Mouse (Mus musculus): ENCODE measurements at regions not wholly inside any gene's neighbourhood (a gene's known extent, or its start where the extent isn't known, plus 50 kb on each side); places are given as distances from the start of the nearest gene placed in this dataset.

GRCm38 (mm10) chr5:119335979-119336378, 334.5 kb upstream of the Tbx3 start:
- ATAC-seq (no peak), DNase-seq (ENCODE audit: low spot score) (no peak)
- WGBS, result 80% methylated on average over 6 of the region's 6 CpGs
- Histone ChIP-seq H3K27me3 (replicated peaks; ENCODE audit: control insufficient read depth, insufficient read depth, low read length) (no peaks in the 10 kb centered on the region), H3K4me2 (ENCODE audit: low read length) (no peak overlapping the region), H3K4me1 (ENCODE audit: control insufficient read depth, insufficient read depth, low read length) (no peaks in the 10 kb centered on the region), H3K9me3 (replicated peaks; ENCODE audit: control insufficient read depth, low read length) (no peaks in the 10 kb centered on the region), H3K4me3 (ENCODE audit: low read depth, low read length) (no peak overlapping the region), H3K36me3 (ENCODE audit: control insufficient read depth, insufficient read depth, low read length) (no peaks in the 10 kb centered on the region), H3K9ac (ENCODE audit: low read length) (no peak overlapping the region), H3K27ac (ENCODE audit: low read depth, low read length) (no peak overlapping the region)

- Histone ChIP-seq H3K27me3 (replicated peaks; ENCODE audit: control insufficient read depth, insufficient read depth, low read length) (no peaks in the 10 kb centered on the region), H3K4me3 (ENCODE audit: low read depth, low read length) (no peak overlapping the region), H3K4me1 (ENCODE audit: control insufficient read depth, insufficient read depth, low read length) (no peaks in the 10 kb centered on the region), H3K9me3 (replicated peaks; ENCODE audit: control insufficient read depth, low read length) (no peaks in the 10 kb centered on the region), H3K9ac (ENCODE audit: low read length) (no peak overlapping the region), H3K36me3 (ENCODE audit: control insufficient read depth, insufficient read depth, low read length) (no peaks in the 10 kb centered on the region), H3K27ac (ENCODE audit: low read depth, low read length) (no peak overlapping the region), H3K4me2 (ENCODE audit: low read length) (no peak overlapping the region)
- DNase-seq (ENCODE audit: low spot score), result no peak
- 96% methylated on average over 4 of the region's 4 CpGs for WGBS
- no peak for ATAC-seq
Measured at GRCm38 (mm10) chr5:119337739-119338138, 332.7 kb upstream of the Tbx3 start.

- H3K4me3 ChIP-seq (ENCODE audit: low read depth, low read length), result no peak overlapping the region
- no peak for DNase-seq (ENCODE audit: low spot score)
- H3K27me3 ChIP-seq (replicated peaks; ENCODE audit: control insufficient read depth, insufficient read depth, low read length), result no peaks in the 10 kb centered on the region
- no peak overlapping the region for H3K27ac ChIP-seq (ENCODE audit: low read depth, low read length)
- H3K4me1 ChIP-seq (ENCODE audit: control insufficient read depth, insufficient read depth, low read length), result no peaks in the 10 kb centered on the region
- 91% methylated on average over 6 of the region's 6 CpGs for WGBS
- no peak overlapping the region for H3K9ac ChIP-seq (ENCODE audit: low read length)
- no peak overlapping the region for H3K4me2 ChIP-seq (ENCODE audit: low read length)
- no peaks in the 10 kb centered on the region for H3K9me3 ChIP-seq (replicated peaks; ENCODE audit: control insufficient read depth, low read length)
- no peak for ATAC-seq
- no peaks in the 10 kb centered on the region for H3K36me3 ChIP-seq (ENCODE audit: control insufficient read depth, insufficient read depth, low read length)
Measured at GRCm38 (mm10) chr5:119338711-119339110, 331.8 kb upstream of the Tbx3 start.

- H3K27me3 ChIP-seq (replicated peaks; ENCODE audit: control insufficient read depth, insufficient read depth, low read length), result no peaks in the 10 kb centered on the region
- H3K9me3 ChIP-seq (replicated peaks; ENCODE audit: control insufficient read depth, low read length), result no peaks in the 10 kb centered on the region
- H3K4me2 ChIP-seq (ENCODE audit: low read length), result no peak overlapping the region
- 37% methylated on average over 4 of the region's 4 CpGs for WGBS
- DNase-seq (ENCODE audit: low spot score) (peak; percentile 19), ATAC-seq (no peak)
- H3K9ac ChIP-seq (ENCODE audit: low read length), result no peak overlapping the region
- no peak overlapping the region for H3K27ac ChIP-seq (ENCODE audit: low read depth, low read length)
- H3K4me3 ChIP-seq (ENCODE audit: low read depth, low read length), result no peak overlapping the region
- no peaks in the 10 kb centered on the region for H3K36me3 ChIP-seq (ENCODE audit: control insufficient read depth, insufficient read depth, low read length)
- no peaks in the 10 kb centered on the region; the same call in 1 of the 2 replicates for H3K4me1 ChIP-seq (ENCODE audit: control insufficient read depth, insufficient read depth, low read length)
Measured at GRCm38 (mm10) chr5:119348303-119348702, 322.2 kb upstream of the Tbx3 start.

GRCm38 (mm10) chr5:119349395-119349794, 321.1 kb upstream of the Tbx3 start:
- WGBS, result 89% methylated on average over 6 of the region's 6 CpGs
- no peak for ATAC-seq

GRCm38 (mm10) chr5:119350325-119350915, 320.0 kb upstream of the Tbx3 start:
- Histone ChIP-seq H3K4me1 (ENCODE audit: control insufficient read depth, insufficient read depth, low read length) (no peaks in the 10 kb centered on the region; the same call in 1 of the 2 replicates), H3K27me3 (replicated peaks; ENCODE audit: control insufficient read depth, insufficient read depth, low read length) (no peaks in the 10 kb centered on the region), H3K4me2 (ENCODE audit: low read length) (no peak overlapping the region), H3K9me3 (replicated peaks; ENCODE audit: control insufficient read depth, low read length) (no peaks in the 10 kb centered on the region), H3K4me3 (ENCODE audit: low read depth, low read length) (no peak overlapping the region), H3K36me3 (ENCODE audit: control insufficient read depth, insufficient read depth, low read length) (no peaks in the 10 kb centered on the region), H3K27ac (ENCODE audit: low read depth, low read length) (no peak overlapping the region), H3K9ac (ENCODE audit: low read length) (no peak overlapping the region)
- no peak for DNase-seq (ENCODE audit: low spot score)
- 80% methylated on average over 8 of the region's 8 CpGs for WGBS
- no peak for ATAC-seq

More at GRCm38 (mm10) chr5:119349395-119349794, 321.1 kb upstream of the Tbx3 start:
- H3K27ac ChIP-seq (ENCODE audit: low read depth, low read length), result no peak overlapping the region
- H3K9me3 ChIP-seq (replicated peaks; ENCODE audit: control insufficient read depth, low read length), result no peaks in the 10 kb centered on the region
- H3K4me1 ChIP-seq (ENCODE audit: control insufficient read depth, insufficient read depth, low read length), result no peaks in the 10 kb centered on the region; the same call in 1 of the 2 replicates
- DNase-seq (ENCODE audit: low spot score), result peak; percentile 10
- no peaks in the 10 kb centered on the region for H3K36me3 ChIP-seq (ENCODE audit: control insufficient read depth, insufficient read depth, low read length)
- H3K27me3 ChIP-seq (replicated peaks; ENCODE audit: control insufficient read depth, insufficient read depth, low read length), result no peaks in the 10 kb centered on the region
- H3K4me3 ChIP-seq (ENCODE audit: low read depth, low read length), result no peak overlapping the region
- no peak overlapping the region for H3K4me2 ChIP-seq (ENCODE audit: low read length)
- no peak overlapping the region for H3K9ac ChIP-seq (ENCODE audit: low read length)

- H3K36me3 ChIP-seq (ENCODE audit: control insufficient read depth, insufficient read depth, low read length), result no peaks in the 10 kb centered on the region
- 93% methylated on average over 10 of the region's 10 CpGs for WGBS
- DNase-seq (ENCODE audit: low spot score), result no peak
- no peak overlapping the region for H3K9ac ChIP-seq (ENCODE audit: low read length)
- H3K27me3 ChIP-seq (replicated peaks; ENCODE audit: control insufficient read depth, insufficient read depth, low read length), result no peaks in the 10 kb centered on the region
- no peak for ATAC-seq
- no peak overlapping the region for H3K27ac ChIP-seq (ENCODE audit: low read depth, low read length)
- H3K4me1 ChIP-seq (ENCODE audit: control insufficient read depth, insufficient read depth, low read length), result no peaks in the 10 kb centered on the region
- no peaks in the 10 kb centered on the region for H3K9me3 ChIP-seq (replicated peaks; ENCODE audit: control insufficient read depth, low read length)
- no peak overlapping the region for H3K4me3 ChIP-seq (ENCODE audit: low read depth, low read length)
- H3K4me2 ChIP-seq (ENCODE audit: low read length), result no peak overlapping the region
Measured at GRCm38 (mm10) chr5:119355471-119355870, 315.0 kb upstream of the Tbx3 start.

- DNase-seq (ENCODE audit: low spot score) (no peak), ATAC-seq (no peak)
- no peak overlapping the region for H3K9ac ChIP-seq (ENCODE audit: low read length)
- 78% methylated on average over 5 of the region's 5 CpGs for WGBS
- H3K9me3 ChIP-seq (replicated peaks; ENCODE audit: control insufficient read depth, low read length), result no peaks in the 10 kb centered on the region
- H3K27me3 ChIP-seq (replicated peaks; ENCODE audit: control insufficient read depth, insufficient read depth, low read length), result no peaks in the 10 kb centered on the region
- H3K36me3 ChIP-seq (ENCODE audit: control insufficient read depth, insufficient read depth, low read length), result no peaks in the 10 kb centered on the region
- H3K4me3 ChIP-seq (ENCODE audit: low read depth, low read length), result no peak overlapping the region
- no peak overlapping the region for H3K27ac ChIP-seq (ENCODE audit: low read depth, low read length)
- H3K4me2 ChIP-seq (ENCODE audit: low read length), result no peak overlapping the region
- no peaks in the 10 kb centered on the region for H3K4me1 ChIP-seq (ENCODE audit: control insufficient read depth, insufficient read depth, low read length)
Measured at GRCm38 (mm10) chr5:119356051-119356450, 314.4 kb upstream of the Tbx3 start.

- DNase-seq (ENCODE audit: low spot score) (no peak), ATAC-seq (no peak)
- no peaks in the 10 kb centered on the region for H3K27me3 ChIP-seq (replicated peaks; ENCODE audit: control insufficient read depth, insufficient read depth, low read length)
- 66% methylated on average over 5 of the region's 5 CpGs for WGBS
- H3K9me3 ChIP-seq (replicated peaks; ENCODE audit: control insufficient read depth, low read length), result no peaks in the 10 kb centered on the region
- H3K4me2 ChIP-seq (ENCODE audit: low read length), result no peak overlapping the region
- H3K9ac ChIP-seq (ENCODE audit: low read length), result no peak overlapping the region
- H3K27ac ChIP-seq (ENCODE audit: low read depth, low read length), result no peak overlapping the region
- no peak overlapping the region for H3K4me3 ChIP-seq (ENCODE audit: low read depth, low read length)
- no peaks in the 10 kb centered on the region for H3K36me3 ChIP-seq (ENCODE audit: control insufficient read depth, insufficient read depth, low read length)
- no peaks in the 10 kb centered on the region for H3K4me1 ChIP-seq (ENCODE audit: control insufficient read depth, insufficient read depth, low read length)
Measured at GRCm38 (mm10) chr5:119359709-119360108, 310.8 kb upstream of the Tbx3 start.
